Mouse (Mus musculus) midbrain, embryonic 15.5 days (tissue): ENCODE measurements at regions not wholly inside any gene's neighbourhood (a gene's known extent, or its start where the extent isn't known, plus 50 kb on each side); places are given as distances from the start of the nearest gene placed in this dataset.
"Not testable (repeated sequence)": the region's sequence is repeated elsewhere in the genome, so short reads cannot be mapped to it uniquely, and the experiment has no call there.

Source experiments
- ATAC-seq: fragments of 200-750 bp; cut with Nextera tagmentation; replicated peaks from 2 replicates; pipeline ENCODE4 v1.8.0; 2017; ENCODE audit warnings: moderate TSS enrichment
- H3K27ac ChIP-seq: fragments of 300-500 bp; sonication (generic); 2 replicates; pipeline ENCODE4 v1.5.1; 2015; ENCODE audit warnings: mild to moderate bottlenecking, inconsistent platforms
- H3K27me3 ChIP-seq: fragments of 300-500 bp; sonication (generic); replicated peaks from 2 replicates; pipeline ENCODE4 v1.6.1; 2015; ENCODE audit warnings: inconsistent platforms
- H3K36me3 ChIP-seq: fragments of 300-500 bp; sonication (generic); replicated peaks from 2 replicates; pipeline ENCODE4 v1.6.1; 2015; ENCODE audit warnings: inconsistent platforms
- H3K4me1 ChIP-seq: fragments of 300-500 bp; sonication (generic); 2 replicates; pipeline ENCODE4 v1.6.1; 2015; ENCODE audit warnings: inconsistent platforms
- H3K4me2 ChIP-seq: fragments of 300-500 bp; sonication (generic); 2 replicates; pipeline ENCODE4 v1.6.1; 2015; ENCODE audit warnings: inconsistent platforms, mild to moderate bottlenecking, moderate library complexity
- H3K4me3 ChIP-seq: fragments of 300-500 bp; sonication (generic); 2 replicates; pipeline ENCODE4 v1.5.1; 2015; ENCODE audit warnings: mild to moderate bottlenecking, inconsistent platforms
- H3K9ac ChIP-seq: fragments of 300-500 bp; sonication (generic); 2 replicates; pipeline ENCODE4 v1.6.1; 2015; ENCODE audit warnings: mild to moderate bottlenecking, inconsistent platforms
- H3K9me3 ChIP-seq: fragments of 300-500 bp; sonication (generic); 2 replicates; pipeline ENCODE4 v1.6.1; 2016; ENCODE audit warnings: inconsistent platforms
- WGBS: fragments of 180-500 bp; shearing (Covaris S2); methylation state at CpG from one replicate; pipeline ENCODE4 v1.1.7; 2015; ENCODE audit warnings: mixed read lengths; 5-methylcytosine and 5-hydroxymethylcytosine counted together

- H3K27me3 ChIP-seq, H3K4me2 ChIP-seq, H3K27ac ChIP-seq, H3K36me3 ChIP-seq, H3K4me1 ChIP-seq, H3K9me3 ChIP-seq, H3K4me3 ChIP-seq, ATAC-seq, H3K9ac ChIP-seq: not testable (repeated sequence)
These were observed 56.8 kb downstream of the Gm8765 start for GRCm38 (mm10) chr13:50754911-50755310.

GRCm38 (mm10) chr13:50756334-50756733, 58.2 kb downstream of the Gm8765 start:
- not testable (repeated sequence) for H3K4me2 ChIP-seq, H3K4me1 ChIP-seq, H3K27ac ChIP-seq, H3K36me3 ChIP-seq, H3K27me3 ChIP-seq, ATAC-seq, H3K9me3 ChIP-seq, H3K9ac ChIP-seq, H3K4me3 ChIP-seq
- 80% methylated on average over 1 of the region's 1 CpGs for WGBS

- Histone ChIP-seq H3K9ac (no peak overlapping the region), H3K4me1 (no peaks in the 10 kb centered on the region), H3K4me2 (no peak overlapping the region), H3K4me3 (no peak overlapping the region), H3K36me3 (no peaks in the 10 kb centered on the region), H3K9me3 (no peaks in the 10 kb centered on the region), H3K27me3 (no peaks in the 10 kb centered on the region), H3K27ac (no peak overlapping the region)
- no peak for ATAC-seq
- 81% methylated on average over 2 of the region's 2 CpGs for whole genome bisulfite sequencing
These were observed 66.5 kb downstream of the Gm8765 start for GRCm38 (mm10) chr13:50764618-50765017.

GRCm38 (mm10) chr13:50780036-50780435, 81.9 kb downstream of the Gm8765 start:
- H3K4me2 ChIP-seq, H3K9me3 ChIP-seq, H3K36me3 ChIP-seq, H3K9ac ChIP-seq, H3K27ac ChIP-seq, H3K4me3 ChIP-seq, ATAC-seq, H3K4me1 ChIP-seq, H3K27me3 ChIP-seq: not testable (repeated sequence)

GRCm38 (mm10) chr13:50829879-50830550, 131.9 kb downstream of the Gm8765 start:
- H3K27ac ChIP-seq, H3K27me3 ChIP-seq, H3K36me3 ChIP-seq, H3K4me3 ChIP-seq, H3K9ac ChIP-seq, H3K9me3 ChIP-seq, H3K4me2 ChIP-seq, H3K4me1 ChIP-seq: not testable (repeated sequence)
- WGBS, result 29% methylated on average over 4 of the region's 5 CpGs
- peak; percentile 88 for ATAC-seq
